ENCODE assay signal across 29 mouse cellular contexts in genomic region chr9:40229479-40229878, GRCm38 (mm10). TPM values are rescaled to one million over a fixed set of nuclear protein-coding genes. Genes with fewer than 3 reads are reported as not detected.
A peak's percentile ranks its signal among the peaks of the same experiment; 100 is the strongest.
DNase-seq lines count a peak whose midpoint lies in the region; TF ChIP-seq lines count a peak whose summit lies in the region.
"Had no signal": no experiment of that assay in that cellular context is flagged by ENCODE, and none has a peak within 500 bp of the region (broad histone marks: within the 10 kb centered on the region; RNA-seq: fewer than 3 reads in every experiment).

No protein-coding gene starts in this region.

- TF ChIP-seq CTCF in E14TG2a.4 (conservative IDR thresholded peaks at IDR 0.05; ENCODE audit: low read length): no peak

- peaks cover 22% of the 10 kb centered on the region for H3K9me3 ChIP-seq in E14TG2a.4 (ENCODE audit: low read length)
- no peaks in the 10 kb centered on the region for H3K9me3 ChIP-seq in ES-E14 (ENCODE audit: control insufficient read depth, insufficient read depth, low read depth, low read length)
- H3K9me3 ChIP-seq: embryonic facial prominence, embryonic 13.5 days; forebrain, embryonic 13.5 days; forebrain, embryonic 15.5 days had no signal

- H3K4me3 ChIP-seq in E14TG2a.4 (replicated peaks; ENCODE audit: low read length) (peak overlapping the region; percentile 27; the same call in 1 of the 2 replicates), ES-E14 (ENCODE audit: insufficient read depth in 1 of 2, low read depth in 1 of 2, low read length in 2 of 2, poor library complexity in 1 of 2, severe bottlenecking in 1 of 2) (no peak overlapping the region), myocyte (no peak overlapping the region)
- H3K4me3 ChIP-seq: embryonic facial prominence, embryonic 13.5 days; forebrain, embryonic 13.5 days; forebrain, embryonic 15.5 days had no signal

- H3K36me3 ChIP-seq in E14TG2a.4 (ENCODE audit: insufficient read depth, low read length): peaks cover 98% of the 10 kb centered on the region
- peaks cover 33% of the 10 kb centered on the region for H3K36me3 ChIP-seq in ES-E14 (ENCODE audit: control insufficient read depth, insufficient read depth, low read length, poor library complexity, severe bottlenecking)
- H3K36me3 ChIP-seq in myocyte (ENCODE audit: control insufficient read depth, insufficient read depth): no peaks in the 10 kb centered on the region
- H3K36me3 ChIP-seq: embryonic facial prominence, embryonic 13.5 days; forebrain, embryonic 15.5 days had no signal

- TF ChIP-seq POLR2A in myocyte (IDR thresholded peaks at IDR 0.05; ENCODE audit: insufficient read length, low read depth): no peak

- DNase-seq in heart, adult 11 months: peak; percentile 19
- DNase-seq in heart, postnatal 4 days: no peak
- DNase-seq in ES-E14 (ENCODE audit: low read depth, low spot score): no peak
- no peak for DNase-seq in layer of hippocampus, postnatal 36 days
- no peak for DNase-seq in embryo, embryonic 10.5 days (ENCODE audit: low spot score)
- DNase-seq: adrenal gland, adult 8-10 months; adrenal gland, postnatal 14 days; adrenal gland, postnatal 36 days; cerebellum, adult 11 months; cerebellum, adult 18-20 months; cerebellum, adult 8-10 months; cerebellum, adult 9-11 months; cerebellum, postnatal 14 days; cerebellum, postnatal 36 days; forebrain, postnatal 0 days had no signal

- H3K4me1 ChIP-seq in E14TG2a.4 (replicated peaks; ENCODE audit: low read depth, low read length): peaks cover 97% of the 10 kb centered on the region
- H3K4me1 ChIP-seq in ES-E14 (ENCODE audit: control insufficient read depth in 2 of 2, insufficient read depth in 2 of 2, low read length in 2 of 2, poor library complexity in 1 of 2): peaks cover 2 to 19% of the 10 kb centered on the region in 2 experiments
- H3K4me1 ChIP-seq: embryonic facial prominence, embryonic 13.5 days; forebrain, embryonic 13.5 days had no signal

- no peak overlapping the region for H3ac ChIP-seq in myocyte (ENCODE audit: control insufficient read depth, insufficient read length)

- H3K79me2 ChIP-seq in myocyte (ENCODE audit: control insufficient read depth, insufficient read depth): no peaks in the 10 kb centered on the region

- in situ Hi-C loops in ES-E14 (cut with MboI; ENCODE audit: low sequenced_read_pairs in 2 of 2, unreplicated experiment in 2 of 2): no loop called here

- 0 out of 2 replicates have a peak overlapping the region, but pooled peaks have one; percentile 1 for H3K9ac ChIP-seq in ES-E14 (ENCODE audit: insufficient read depth, low read depth, low read length, poor library complexity, severe bottlenecking)
- H3K9ac ChIP-seq: embryonic facial prominence, embryonic 13.5 days; forebrain, embryonic 15.5 days; forebrain, postnatal 0 days had no signal

- H3K27ac ChIP-seq in ES-E14 (ENCODE audit: insufficient read depth, low read depth, low read length, poor library complexity, severe bottlenecking): no peak overlapping the region
- H3K27ac ChIP-seq: embryonic facial prominence, embryonic 13.5 days; forebrain, embryonic 13.5 days; forebrain, embryonic 15.5 days had no signal

- H3K27me3 ChIP-seq in E14TG2a.4 (ENCODE audit: insufficient read depth, low read length): no peaks in the 10 kb centered on the region
- H3K27me3 ChIP-seq in myocyte (ENCODE audit: control insufficient read depth, insufficient read depth, insufficient read length): peaks cover 11% of the 10 kb centered on the region
- H3K27me3 ChIP-seq: forebrain, embryonic 13.5 days; forebrain, embryonic 15.5 days; Patski had no signal

- no peak overlapping the region for H3K4me2 ChIP-seq in myocyte (ENCODE audit: low read depth)
- H3K4me2 ChIP-seq: embryonic facial prominence, embryonic 13.5 days; forebrain, embryonic 13.5 days; forebrain, embryonic 15.5 days had no signal

TF ChIP-seq in ES-E14, 5 proteins besides CTCF, POLR2A, EP300 and RAD21:
- TF ChIP-seq ZC3H11A (IDR thresholded peaks at IDR 0.05; ENCODE audit: borderline replicate concordance, low read depth, low read length) (no peak), CHD2 (IDR thresholded peaks at IDR 0.05; ENCODE audit: low read depth, low read length) (no peak), MAFK (IDR thresholded peaks at IDR 0.05; ENCODE audit: insufficient read depth, low read depth, low read length) (no peak), HCFC1 (IDR thresholded peaks at IDR 0.05; ENCODE audit: borderline replicate concordance, insufficient read depth, low read length) (no peak), ZNF384 (IDR thresholded peaks at IDR 0.05; ENCODE audit: low read depth, low read length) (no peak)

TF ChIP-seq in myocyte, 11 proteins besides CTCF, POLR2A, EP300 and RAD21:
- TF ChIP-seq SRF (IDR thresholded peaks at IDR 0.05; ENCODE audit: control insufficient read depth, insufficient read length, low read depth) (no peak), CEBPB (IDR thresholded peaks at IDR 0.05; ENCODE audit: insufficient read depth, poor library complexity, severe bottlenecking) (no peak), MYOD1 (IDR thresholded peaks at IDR 0.05; ENCODE audit: control insufficient read depth in 1 of 3, insufficient read length in 2 of 3, low read depth in 2 of 3) (peak; percentile 37 to 79 (median 62)), E2F4 (IDR thresholded peaks at IDR 0.05; ENCODE audit: insufficient read depth) (no peak), USF1 (IDR thresholded peaks at IDR 0.05; ENCODE audit: low read depth) (no peak), REST (IDR thresholded peaks at IDR 0.05; ENCODE audit: insufficient read depth, insufficient read length) (no peak), POLR2AphosphoS2 (IDR thresholded peaks at IDR 0.05; ENCODE audit: insufficient read length, low read depth) (no peak), TCF12 (IDR thresholded peaks at IDR 0.05; ENCODE audit: insufficient read depth, poor library complexity, severe bottlenecking) (peak; percentile 45)

RNA-seq across cellular contexts. Expression of gene Zfp202, which starts 37.4 kb away (rescaled TPM):
- total RNA-seq in heart, postnatal 4 days (2021): 1 to 10 TPM; 3.9 to 4.0 TPM
- 2.1 and 2.2 TPM in 2 replicates for total RNA-seq in ES-E14 (2012; rRNA removed)
- 2.4 TPM for polyA plus RNA-seq in myocyte (2012; fragmentation: generic; extraction: Trizol)
- 1 to 10 TPM; 3.7 to 4.2 TPM for total RNA-seq in layer of hippocampus, postnatal 36 days (2021)

RNA-seq across cellular contexts. Expression of gene Scn3b, which starts 39.5 kb away (rescaled TPM):
- under 1 TPM; 0.67 to 0.99 TPM for total RNA-seq in heart, postnatal 4 days (2021)
- 3.1 TPM in 2 replicates for total RNA-seq in ES-E14 (2012; rRNA removed)
- 0.38 TPM for polyA plus RNA-seq in myocyte (2012; fragmentation: generic; extraction: Trizol)
- 100 to 1,000 TPM; 249 to 260 TPM for total RNA-seq in layer of hippocampus, postnatal 36 days (2021)
- total RNA-seq: MEL had no signal
- polyA plus RNA-seq: activated CD4-positive, CD25-positive, alpha-beta regulatory T cell, adult 4 months; C2C12 had no signal

RNA-seq across cellular contexts. Expression of gene Olfr986, which starts 48.8 kb away (rescaled TPM):
- total RNA-seq in heart, postnatal 4 days (2021): not detected
- 0.31 and 0.53 TPM in 2 replicates for total RNA-seq in ES-E14 (2012; rRNA removed)
- polyA plus RNA-seq in myocyte (2012; fragmentation: generic; extraction: Trizol): not detected
- not detected for total RNA-seq in layer of hippocampus, postnatal 36 days (2021)
- total RNA-seq: adrenal gland, adult 18-20 months; adrenal gland, postnatal 14 days; adrenal gland, postnatal 36 days; common myeloid progenitor, adult 5-6 weeks; forebrain, postnatal 0 days; MEL had no signal
- polyA plus RNA-seq: brain, embryonic 14.5 days; C2C12; embryonic facial prominence, embryonic 11.5 days; embryonic facial prominence, embryonic 13.5 days; forebrain, embryonic 11.5 days; forebrain, embryonic 13.5 days; forebrain, embryonic 15.5 days; forebrain, postnatal 0 days; Patski had no signal

Comparison
In these comparisons a context has a peak if more than half of its experiments do, and no peak if none do; other contexts are left out.
1. RNA of gene Scn3b, which starts 39.5 kb away (total RNA-seq): 249 to 260 TPM in layer of hippocampus, postnatal 36 days; 3.1 TPM in ES-E14 and 0.67 to 0.99 TPM in heart, postnatal 4 days; every median in the first group is over 10 times any median in the second.